Mouse (Mus musculus) liver, embryonic 13.5 days (tissue): ENCODE results near the gene Eml4. TPM values are rescaled to one million over a fixed set of nuclear protein-coding genes. Genes with fewer than 3 reads are reported as not detected.

Experiments used
- ATAC-seq: fragments of 200-750 bp; cut with Nextera tagmentation; 2 replicates; pipeline ENCODE4 v1.8.0; 2017; ENCODE audit warnings: low read depth, mild to moderate bottlenecking, moderate number of reproducible peaks, moderate library complexity
- DNase-seq: peaks from one replicate; pipeline ENCODE4 v3.0.0; 2022
- H3K27ac ChIP-seq: fragments of 300-500 bp; sonication (generic); 2 replicates; pipeline ENCODE4 v1.5.1; 2015; ENCODE audit warnings: moderate library complexity, mild to moderate bottlenecking, inconsistent platforms
- H3K27me3 ChIP-seq: fragments of 300-500 bp; sonication (generic); 2 replicates; pipeline ENCODE4 v1.6.1; 2015; ENCODE audit warnings: mild to moderate bottlenecking, inconsistent platforms
- H3K36me3 ChIP-seq: fragments of 300-500 bp; sonication (generic); 2 replicates; pipeline ENCODE4 v1.6.1; 2015; ENCODE audit warnings: mild to moderate bottlenecking, inconsistent platforms
- H3K4me1 ChIP-seq: fragments of 300-500 bp; sonication (generic); replicated peaks from 2 replicates; pipeline ENCODE4 v1.6.1; 2015; ENCODE audit warnings: inconsistent platforms
- H3K4me2 ChIP-seq: fragments of 300-500 bp; sonication (generic); 2 replicates; pipeline ENCODE4 v1.6.1; 2015; ENCODE audit warnings: inconsistent platforms, mild to moderate bottlenecking, moderate library complexity
- H3K4me3 ChIP-seq: fragments of 300-500 bp; sonication (generic); replicated peaks from 2 replicates; pipeline ENCODE4 v1.5.1; 2015; ENCODE audit warnings: mild to moderate bottlenecking, inconsistent platforms
- H3K9ac ChIP-seq: fragments of 300-500 bp; sonication (generic); 2 replicates; pipeline ENCODE4 v1.6.1; 2015; ENCODE audit warnings: mild to moderate bottlenecking, inconsistent platforms
- H3K9me3 ChIP-seq: fragments of 300-500 bp; sonication (generic); replicated peaks from 2 replicates; pipeline ENCODE4 v1.6.1; 2016; ENCODE audit warnings: inconsistent platforms
- WGBS: fragments of 180-500 bp; shearing (Covaris S2); methylation state at CpG from one replicate; pipeline ENCODE4 v1.1.7; 2015; ENCODE audit not compliant: insufficient replicate concordance; 5-methylcytosine and 5-hydroxymethylcytosine counted together
- polyA plus RNA-seq: library from polyadenylated mRNA; unstranded; fragments of >200 nt; fragmentation: Nextera tagmentation; extraction: Ambion mirVana; gene quantifications from 2 replicates; pipeline ENCODE4 v1.2.1, GENCODE M21; 2015

Gene Eml4
- polyA plus RNA-seq, 1 experiment from 2014 or later = 5.4 TPM

- no peak for DNase-seq
- H3K4me1 ChIP-seq = peaks cover 42% of the 10 kb centered on the region
These were observed 163.0 kb downstream of the Eml4 start for GRCm38 (mm10) chr17:83513655-83514212.

GRCm38 (mm10) chr17:83514213-83514701 is 163.5 kb downstream of the Eml4 start:
- Histone ChIP-seq H3K4me1 (peaks cover 42% of the 10 kb centered on the region), H3K27ac (peak overlapping the region; percentile 83), H3K9ac (peak overlapping the region; percentile 89), H3K4me2 (peak overlapping the region; percentile 82), H3K36me3 (peaks cover 4% of the 10 kb centered on the region; the same call in 1 of the 2 replicates), H3K9me3 (no peaks in the 10 kb centered on the region), H3K4me3 (peak overlapping the region; percentile 94), H3K27me3 (no peaks in the 10 kb centered on the region)
- DNase-seq = peak; percentile 82
- WGBS = under 1% methylated on average over 33 of the region's 33 CpGs
- ATAC-seq = peak; percentile 97

More at GRCm38 (mm10) chr17:83513655-83514212, 163.0 kb downstream of the Eml4 start:
- H3K27ac ChIP-seq = peak overlapping the region; percentile 83
- peak overlapping the region; percentile 82 for H3K4me2 ChIP-seq
- 1% methylated on average over 24 of the region's 24 CpGs for WGBS
- peak; percentile 69 for ATAC-seq
- no peaks in the 10 kb centered on the region for H3K9me3 ChIP-seq
- peak overlapping the region; percentile 94 for H3K4me3 ChIP-seq
- H3K9ac ChIP-seq = peak overlapping the region; percentile 89
- peaks cover 6% of the 10 kb centered on the region; the same call in 1 of the 2 replicates for H3K36me3 ChIP-seq
- no peaks in the 10 kb centered on the region for H3K27me3 ChIP-seq

DNA sequence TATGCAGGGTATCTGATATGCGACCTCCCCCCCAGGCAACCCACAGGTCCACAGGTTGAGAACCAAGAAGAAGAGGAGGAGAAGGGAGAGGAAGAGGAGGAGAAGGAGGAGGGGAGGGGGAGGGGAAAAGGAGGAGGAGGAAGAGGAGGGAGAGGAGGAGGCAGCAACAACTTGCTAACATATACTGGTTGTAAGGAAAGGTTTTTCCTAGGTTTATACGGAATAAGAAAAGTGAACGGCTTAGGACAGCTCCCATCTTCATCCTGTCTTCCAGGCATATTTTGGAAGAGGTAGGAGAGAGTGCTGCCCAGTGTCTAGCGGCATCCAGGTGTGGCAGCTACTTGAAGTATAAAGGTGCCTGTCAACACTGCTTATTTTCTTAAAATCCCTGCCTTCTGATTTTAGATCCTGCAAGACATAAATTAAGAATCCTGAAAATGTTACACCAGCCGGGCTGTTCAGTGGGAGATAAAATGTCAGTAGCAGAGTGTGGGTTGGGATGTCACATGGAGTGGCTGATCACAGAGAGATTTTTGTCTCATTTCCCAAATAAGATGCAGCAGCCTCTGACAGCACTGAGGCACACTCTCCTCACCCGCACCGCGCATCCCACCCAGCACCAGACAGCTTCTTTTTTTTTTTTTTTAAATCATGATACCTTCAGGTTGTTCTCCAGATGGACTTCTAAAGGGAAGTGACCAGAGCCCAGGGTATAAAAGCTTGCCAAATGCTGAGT is 166.7 kb downstream of the Eml4 start, which contains the start of gene Cox7a2l:
Gene Cox7a2l, minus strand, starts transcription at position 51 of the 736 bp plus-strand sequence.
- 84% methylated on average over 8 of the region's 8 CpGs for WGBS
- Histone ChIP-seq H3K9ac (no peak within 1 kb of the TSS), H3K4me1 (peaks cover 27% of the 10 kb centered on the region), H3K9me3 (no peaks in the 10 kb centered on the region), H3K4me2 (no peak within 1 kb of the TSS), H3K27me3 (no peaks in the 10 kb centered on the region), H3K36me3 (no peaks in the 10 kb centered on the region), H3K4me3 (no peak within 1 kb of the TSS), H3K27ac (no peak within 1 kb of the TSS)
- DNase-seq = no peak
- no peak for ATAC-seq

GRCm38 (mm10) chr17:83521881-83522280 is 171.2 kb downstream of the Eml4 start:
- Histone ChIP-seq H3K9me3 (no peaks in the 10 kb centered on the region), H3K27ac (no peak overlapping the region), H3K9ac (no peak overlapping the region), H3K4me2 (no peak overlapping the region), H3K4me1 (peaks cover 31% of the 10 kb centered on the region), H3K36me3 (no peaks in the 10 kb centered on the region), H3K27me3 (no peaks in the 10 kb centered on the region), H3K4me3 (no peak overlapping the region)
- no peak for DNase-seq
- no peak for ATAC-seq
- 70% methylated on average over 4 of the region's 4 CpGs for WGBS

DNA sequence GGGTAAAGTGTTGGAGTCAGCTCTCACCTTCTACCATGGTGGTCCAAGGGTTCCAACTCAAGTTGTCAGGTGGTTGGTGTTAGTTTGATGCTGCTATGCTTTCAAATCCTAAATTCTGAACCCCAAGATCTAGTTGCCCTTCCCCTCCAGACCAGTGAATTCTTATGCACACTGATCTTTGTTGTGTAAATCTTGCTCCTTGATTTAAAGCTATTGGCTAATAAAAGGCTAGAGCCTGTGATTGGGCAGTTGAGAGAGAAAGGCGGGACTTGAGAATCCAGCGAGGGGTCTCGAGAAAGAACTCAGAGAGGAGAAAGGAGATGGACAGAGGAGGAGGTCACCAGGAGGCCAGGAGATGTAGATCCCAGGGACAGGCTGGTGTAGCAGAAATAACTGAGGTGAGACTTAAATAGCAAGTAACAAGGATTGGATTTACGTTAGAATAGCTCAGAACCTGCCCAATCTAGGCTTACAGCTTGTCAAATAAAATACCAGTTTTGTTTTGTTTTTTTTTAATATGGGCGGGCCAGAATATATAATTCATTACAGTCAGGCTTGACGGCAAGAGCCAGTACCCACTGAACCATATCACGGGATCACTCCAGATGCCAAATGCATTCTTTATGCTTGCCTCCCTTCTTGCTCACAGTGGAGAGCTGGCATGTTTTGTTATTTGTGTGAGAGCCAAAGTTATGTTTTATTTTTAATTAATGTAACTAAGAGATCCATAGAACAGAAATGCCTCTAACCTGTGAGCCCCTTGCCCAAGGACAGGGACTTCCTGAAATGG is 172.1 kb downstream of the Eml4 start:
- Histone ChIP-seq H3K4me2 (no peak overlapping the region), H3K9ac (no peak overlapping the region), H3K4me1 (peaks cover 39% of the 10 kb centered on the region), H3K9me3 (no peaks in the 10 kb centered on the region), H3K4me3 (no peak overlapping the region), H3K36me3 (no peaks in the 10 kb centered on the region), H3K27me3 (no peaks in the 10 kb centered on the region), H3K27ac (no peak overlapping the region)
- ATAC-seq = no peak
- DNase-seq = no peak
- 55% methylated on average over 7 of the region's 7 CpGs for WGBS

DNA sequence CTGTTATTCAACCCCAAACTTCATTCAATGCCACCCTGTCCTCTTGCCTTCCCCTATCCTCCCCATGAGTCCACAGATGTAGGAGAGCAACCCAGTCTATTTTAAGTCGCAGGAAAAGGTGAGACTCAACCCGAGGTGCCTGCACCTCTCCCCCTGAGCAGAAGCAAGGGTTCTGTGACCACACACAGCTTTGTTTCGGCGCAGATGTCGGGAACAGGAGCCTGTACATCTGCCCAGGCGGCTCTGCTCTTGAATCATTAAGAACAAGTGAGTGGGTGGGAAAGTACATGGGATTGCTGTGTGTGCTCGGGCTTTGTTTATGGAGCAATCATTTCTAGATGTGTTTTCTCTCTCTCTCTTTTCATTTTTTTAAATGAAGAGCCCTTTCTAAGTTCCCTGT is 174.0 kb downstream of the Eml4 start:
- no peak overlapping the region for H3K4me3 ChIP-seq
- H3K27ac ChIP-seq = no peak overlapping the region
- H3K27me3 ChIP-seq = no peaks in the 10 kb centered on the region
- DNase-seq (no peak), ATAC-seq (no peak)
- H3K4me2 ChIP-seq = no peak overlapping the region
- 69% methylated on average over 7 of the region's 7 CpGs for WGBS
- H3K4me1 ChIP-seq = peaks cover 51% of the 10 kb centered on the region
- no peaks in the 10 kb centered on the region for H3K9me3 ChIP-seq
- H3K36me3 ChIP-seq = no peaks in the 10 kb centered on the region
- H3K9ac ChIP-seq = no peak overlapping the region

DNA sequence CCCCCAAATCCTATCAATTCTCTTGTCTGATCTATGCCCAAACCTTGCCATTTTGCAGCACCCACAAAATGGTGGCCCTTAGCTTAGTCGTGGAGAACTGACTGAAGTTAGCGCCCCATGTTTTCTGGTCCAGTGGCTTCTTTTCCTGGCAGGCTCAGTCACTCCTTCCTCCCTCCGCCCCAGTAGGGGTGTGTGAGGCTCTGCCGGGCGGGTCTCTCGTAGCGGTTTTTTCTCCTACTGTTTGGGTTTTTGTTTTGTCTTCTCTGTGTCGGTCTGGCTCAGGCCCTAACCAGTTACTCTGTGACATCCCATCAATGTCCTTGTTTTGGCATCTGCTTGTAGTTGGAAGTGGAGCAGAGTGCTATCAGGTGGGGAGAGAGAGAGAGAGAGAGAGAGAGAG is 174.9 kb downstream of the Eml4 start:
- DNase-seq (no peak), ATAC-seq (no peak)
- peak overlapping the region; percentile 37 for H3K4me2 ChIP-seq
- H3K9ac ChIP-seq = 0 out of 2 replicates have a peak overlapping the region, but pooled peaks have one; percentile 35
- H3K9me3 ChIP-seq = no peaks in the 10 kb centered on the region
- H3K27ac ChIP-seq = no peak overlapping the region; the same call in 1 of the 2 replicates
- H3K36me3 ChIP-seq = no peaks in the 10 kb centered on the region
- WGBS = 9% methylated on average over 8 of the region's 8 CpGs
- no peak overlapping the region for H3K4me3 ChIP-seq
- H3K27me3 ChIP-seq = no peaks in the 10 kb centered on the region
- peaks cover 51% of the 10 kb centered on the region for H3K4me1 ChIP-seq

DNA sequence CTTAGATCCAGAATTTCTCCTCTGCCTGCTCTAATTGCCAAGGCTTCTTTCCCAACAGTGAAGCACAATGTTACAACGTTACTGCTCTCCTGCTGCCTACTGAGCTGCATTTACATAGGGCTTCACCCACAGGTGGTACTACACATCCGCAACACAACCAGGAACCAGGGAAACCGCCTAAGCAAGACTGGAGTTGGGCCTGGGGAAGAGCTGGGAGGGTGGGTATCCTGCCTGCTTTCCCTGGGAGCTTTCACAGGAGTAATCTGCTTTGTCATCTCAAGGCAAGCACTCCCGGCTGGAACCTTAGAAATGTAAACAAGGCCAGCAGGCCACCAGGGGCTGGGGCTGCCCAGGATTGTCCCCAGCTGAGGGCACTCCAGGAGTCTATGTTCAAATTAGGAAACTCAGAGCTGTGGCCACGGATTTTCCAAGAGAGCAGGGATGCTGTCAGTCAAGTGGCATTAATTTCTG is 175.4 kb downstream of the Eml4 start:
- H3K27ac ChIP-seq = peak overlapping the region; percentile 69
- no peak overlapping the region for H3K4me3 ChIP-seq
- no peaks in the 10 kb centered on the region for H3K27me3 ChIP-seq
- H3K4me2 ChIP-seq = peak overlapping the region; percentile 37
- WGBS = 30% methylated on average over 5 of the region's 5 CpGs
- H3K4me1 ChIP-seq = peaks cover 51% of the 10 kb centered on the region
- H3K36me3 ChIP-seq = no peaks in the 10 kb centered on the region
- DNase-seq = peak; percentile 34
- H3K9me3 ChIP-seq = no peaks in the 10 kb centered on the region
- H3K9ac ChIP-seq = 0 out of 2 replicates have a peak overlapping the region, but pooled peaks have one; percentile 35
- no peak for ATAC-seq

- 32% methylated on average over 13 of the region's 13 CpGs for WGBS
These were observed 176.1 kb downstream of the Eml4 start for GRCm38 (mm10) chr17:83526624-83527532.

DNA sequence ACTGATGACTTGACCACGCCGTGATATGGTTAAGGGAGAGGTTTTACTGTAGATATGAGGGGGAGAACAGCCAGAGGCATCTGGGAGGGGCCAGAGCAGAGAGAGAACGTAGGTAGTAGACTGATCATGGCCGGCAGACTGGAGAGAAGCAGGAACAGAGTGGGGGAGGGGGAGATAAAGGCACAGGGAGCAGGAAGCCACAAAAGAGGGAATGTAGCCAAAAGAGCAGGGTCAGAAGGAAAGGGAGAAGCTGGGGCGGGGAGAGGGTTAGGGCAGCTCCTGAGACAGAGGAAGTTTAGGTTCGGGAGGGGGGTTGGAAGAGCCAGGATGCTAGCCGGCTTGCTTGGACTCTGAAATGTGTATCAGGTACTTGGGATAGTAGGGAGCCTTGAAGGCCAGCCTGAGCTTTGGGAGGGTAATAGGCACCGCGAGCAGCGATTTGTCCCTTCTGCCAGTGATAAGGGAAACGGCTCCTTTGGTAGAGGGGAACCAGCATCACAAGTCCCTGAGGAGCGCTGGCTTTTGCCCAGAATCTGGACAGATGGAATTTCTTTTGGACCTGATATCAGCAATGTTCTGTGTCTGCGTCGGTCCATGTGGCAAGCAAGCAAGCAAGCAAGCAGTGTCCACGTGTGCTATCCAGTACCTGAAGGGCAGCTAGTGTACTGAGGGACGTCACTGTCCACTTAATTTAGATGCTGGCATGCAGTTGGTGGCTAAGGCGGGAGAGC is 177.1 kb downstream of the Eml4 start:
- Histone ChIP-seq H3K4me1 (peaks cover 48% of the 10 kb centered on the region), H3K27me3 (no peaks in the 10 kb centered on the region), H3K4me2 (peak overlapping the region; percentile 74), H3K27ac (peak overlapping the region; percentile 69), H3K36me3 (no peaks in the 10 kb centered on the region), H3K9ac (peak overlapping the region; percentile 55), H3K4me3 (peak overlapping the region; percentile 45), H3K9me3 (no peaks in the 10 kb centered on the region)
- ATAC-seq (peak; percentile 70), DNase-seq (no peak)
- 20% methylated on average over 17 of the region's 17 CpGs for WGBS

More at GRCm38 (mm10) chr17:83526624-83527532, 176.1 kb downstream of the Eml4 start:
- Histone ChIP-seq H3K4me1 (peaks cover 49% of the 10 kb centered on the region), H3K4me3 (peak overlapping the region; percentile 45), H3K27ac (peak overlapping the region; percentile 69), H3K27me3 (no peaks in the 10 kb centered on the region), H3K4me2 (peak overlapping the region; percentile 74), H3K36me3 (no peaks in the 10 kb centered on the region), H3K9ac (peak overlapping the region; percentile 55), H3K9me3 (no peaks in the 10 kb centered on the region)
- DNase-seq = peak; percentile 63
- ATAC-seq = peak; percentile 85
